ENCODE assay signal across 10 mouse cellular contexts in genomic region chr3:21553159-21553758, GRCm38 (mm10).
DNase-seq lines count a peak whose midpoint lies in the region; ATAC-seq and TF ChIP-seq lines count a peak whose summit lies in the region.
"Had no signal": no experiment of that assay in that cellular context is flagged by ENCODE, and none has a peak within 500 bp of the region (broad histone marks: within the 10 kb centered on the region; RNA-seq: fewer than 3 reads in every experiment).

No protein-coding gene starts in this region.

- no peaks in the 10 kb centered on the region for H3K36me3 ChIP-seq in lung, embryonic 14.5 days (ENCODE audit: insufficient read depth)
- no peaks in the 10 kb centered on the region for H3K36me3 ChIP-seq in hindbrain, embryonic 10.5 days
- H3K36me3 ChIP-seq: heart, embryonic 15.5 days had no signal

- no peak overlapping the region; the same call in 1 of the 2 replicates for H3K27ac ChIP-seq in lung, embryonic 14.5 days (ENCODE audit: low read depth)
- H3K27ac ChIP-seq in hindbrain, embryonic 10.5 days, result peak overlapping the region; percentile 64
- no peak overlapping the region for H3K27ac ChIP-seq in cerebellum, adult 2 months (ENCODE audit: insufficient read depth, low read length)
- H3K27ac ChIP-seq: heart, embryonic 15.5 days had no signal

- no peaks in the 10 kb centered on the region for H3K4me1 ChIP-seq in lung, embryonic 14.5 days (ENCODE audit: insufficient read depth)
- peaks cover 23% of the 10 kb centered on the region for H3K4me1 ChIP-seq in hindbrain, embryonic 10.5 days (replicated peaks)
- H3K4me1 ChIP-seq in cerebellum, adult 2 months (ENCODE audit: control insufficient read depth, insufficient read depth, low read length), result peaks cover 3% of the 10 kb centered on the region; the same call in 1 of the 2 replicates

- no peak overlapping the region for H3K9ac ChIP-seq in lung, embryonic 14.5 days
- H3K9ac ChIP-seq: heart, embryonic 15.5 days had no signal

- H3K4me2 ChIP-seq in lung, embryonic 14.5 days, result no peak overlapping the region
- H3K4me2 ChIP-seq: heart, embryonic 15.5 days had no signal

- H3K9me3 ChIP-seq in lung, embryonic 14.5 days (ENCODE audit: low read depth, low read length), result no peaks in the 10 kb centered on the region
- no peaks in the 10 kb centered on the region for H3K9me3 ChIP-seq in hindbrain, embryonic 10.5 days
- H3K9me3 ChIP-seq: heart, embryonic 15.5 days had no signal

- H3K4me3 ChIP-seq in lung, embryonic 14.5 days (ENCODE audit: low read depth, low read length), result no peak overlapping the region
- H3K4me3 ChIP-seq in hindbrain, embryonic 10.5 days, result no peak overlapping the region
- H3K4me3 ChIP-seq in cerebellum, adult 2 months (replicated peaks; ENCODE audit: insufficient read depth, low read depth, low read length), result no peak overlapping the region
- H3K4me3 ChIP-seq: heart, embryonic 15.5 days had no signal

- no peaks in the 10 kb centered on the region for H3K27me3 ChIP-seq in lung, embryonic 14.5 days (ENCODE audit: insufficient read depth, low read length)
- no peaks in the 10 kb centered on the region for H3K27me3 ChIP-seq in hindbrain, embryonic 10.5 days (ENCODE audit: insufficient read depth, poor library complexity, severe bottlenecking)
- no peaks in the 10 kb centered on the region for H3K27me3 ChIP-seq in cerebellum, adult 2 months (ENCODE audit: control insufficient read depth, insufficient read depth, low read length)
- H3K27me3 ChIP-seq: heart, embryonic 15.5 days had no signal

- no peak for TF ChIP-seq CTCF in lung, embryonic 14.5 days (IDR thresholded peaks at IDR 0.05; ENCODE audit: low read depth)
- no peak for TF ChIP-seq CTCF in cerebellum, adult 2 months (IDR thresholded peaks at IDR 0.05; ENCODE audit: borderline replicate concordance, insufficient read depth, low read depth, low read length)

- no peak for TF ChIP-seq POLR2A in cerebellum, adult 2 months (IDR thresholded peaks at IDR 0.05; ENCODE audit: borderline replicate concordance, insufficient read depth, low read length)

- WGBS in lung, embryonic 14.5 days, result 34% methylated on average over 3 of the region's 3 CpGs
- WGBS in hindbrain, embryonic 10.5 days, result 50% methylated on average over 3 of the region's 3 CpGs
- WGBS in cerebellum, adult 2 months, result 44% methylated on average over 3 of the region's 3 CpGs

- peak; percentile 66 for DNase-seq in lung, embryonic 14.5 days
- no peak for DNase-seq in lung, postnatal 4 days
- no peak for DNase-seq in hindbrain, embryonic 10.5 days (ENCODE audit: low spot score)
- peak; percentile 66 for DNase-seq in layer of hippocampus, adult 9-11 months
- DNase-seq in right cerebral cortex, postnatal 25 days, result peak; percentile 19
- no peak for DNase-seq in cerebellum, postnatal 10 days
- DNase-seq in testis, postnatal 10 days (ENCODE audit: low spot score), result no peak
- no peak for DNase-seq in cerebellum, adult 2 months
- DNase-seq: cerebellum, postnatal 36 days had no signal

- peak; percentile 71 for ATAC-seq in lung, embryonic 14.5 days (ENCODE audit: insufficient read depth)

Comparison
In these comparisons a context has a peak if more than half of its experiments do, and no peak if none do; other contexts are left out.
1. DNase-seq: peak in lung, embryonic 14.5 days (single experiment), layer of hippocampus, adult 9-11 months (single experiment) and right cerebral cortex, postnatal 25 days (single experiment); none in lung, postnatal 4 days (0 of 2), hindbrain, embryonic 10.5 days (single experiment), cerebellum, postnatal 10 days (0 of 2), testis, postnatal 10 days (single experiment) and cerebellum, adult 2 months (0 of 2).